Mouse (Mus musculus) heart, embryonic 14.5 days (tissue): ENCODE measurements around the gene Grb2. TPM values are rescaled to one million over a fixed set of nuclear protein-coding genes. Genes with fewer than 3 reads are reported as not detected.

Experiments
- ATAC-seq: fragments of 200-750 bp; cut with Nextera tagmentation; 2 replicates; pipeline ENCODE4 v1.8.0; 2017; ENCODE audit warnings: low read depth, moderate TSS enrichment; ENCODE audit not compliant: insufficient number of reproducible peaks, insufficient read depth, low FRiP score
- H3K27ac ChIP-seq, 2 experiments: fragments of 200-500 bp in 1 of 2; fragments of 300-500 bp in 1 of 2; sonication (generic) in 1 of 2; replicated peaks in 1 of 2; 2 replicates each; pipeline ENCODE4 v1.5.1; 2012 to 2014; ENCODE audit warnings: low read depth in 2 of 2, low read length in 2 of 2, control low read depth in 1 of 2, mild to moderate bottlenecking in 1 of 2, mixed read lengths in 1 of 2; ENCODE audit not compliant: control insufficient read depth in 1 of 2, insufficient read depth in 1 of 2
- H3K27me3 ChIP-seq: fragments of 300-500 bp; sonication (generic); 2 replicates; pipeline ENCODE4 v1.6.1; 2014; ENCODE audit warnings: mild to moderate bottlenecking, low read length, control low read depth; ENCODE audit not compliant: control insufficient read depth, insufficient read depth
- H3K36me3 ChIP-seq: fragments of 300-500 bp; sonication (generic); 2 replicates; pipeline ENCODE4 v1.6.1; 2014; ENCODE audit warnings: mild to moderate bottlenecking, control low read depth, low read length, mixed read lengths; ENCODE audit not compliant: control insufficient read depth, insufficient read depth
- H3K4me1 ChIP-seq, 2 experiments: fragments of 200-500 bp in 1 of 2; fragments of 300-500 bp in 1 of 2; sonication (generic) in 1 of 2; 2 replicates each; pipeline ENCODE4 v1.6.1; 2012 to 2014; ENCODE audit warnings: low read length in 2 of 2, control low read depth in 1 of 2, mixed read lengths in 1 of 2; ENCODE audit not compliant: control insufficient read depth in 2 of 2, insufficient read depth in 2 of 2
- H3K4me2 ChIP-seq: fragments of 300-500 bp; sonication (generic); 2 replicates; pipeline ENCODE4 v1.6.1; 2014; ENCODE audit warnings: mild to moderate bottlenecking, low read length
- H3K4me3 ChIP-seq, 2 experiments: fragments of 200-500 bp in 1 of 2; fragments of 300-500 bp in 1 of 2; sonication (generic) in 1 of 2; 2 replicates each; pipeline ENCODE4 v1.5.1; 2012 to 2014; ENCODE audit warnings: low read length in 2 of 2, mild to moderate bottlenecking in 2 of 2, control low read depth in 1 of 2, low read depth in 1 of 2, moderate library complexity in 1 of 2; ENCODE audit not compliant: control insufficient read depth in 1 of 2, insufficient read depth in 1 of 2
- H3K9ac ChIP-seq: fragments of 300-500 bp; sonication (generic); 2 replicates; pipeline ENCODE4 v1.6.1; 2014; ENCODE audit warnings: mild to moderate bottlenecking, low read length
- H3K9me3 ChIP-seq: fragments of 300-500 bp; sonication (generic); 2 replicates; pipeline ENCODE4 v1.6.1; 2016; ENCODE audit warnings: low read length, control low read depth; ENCODE audit not compliant: control insufficient read depth
- WGBS: fragments of 180-500 bp; shearing (Covaris S2); extraction: QIAGEN DNeasy Blood & Tissue Kit; methylation state at CpG from one replicate; pipeline ENCODE4 v1.1.7; 2014; 5-methylcytosine and 5-hydroxymethylcytosine counted together
- polyA plus RNA-seq: library from polyadenylated mRNA; unstranded; fragments of >200 nt; fragmentation: Nextera tagmentation; extraction: Ambion mirVana; gene quantifications from 2 replicates; pipeline ENCODE4 v1.2.1, GENCODE M21; 2014

The Grb2 gene
- polyA plus RNA-seq, 1 experiment from 2014 or later, result 59.4 TPM

GRCm38 (mm10) chr11:115660376-115660775, 48.0 kb downstream of the Grb2 start:
- H3K27me3 ChIP-seq, result no peaks in the 10 kb centered on the region
- H3K4me2 ChIP-seq, result no peak overlapping the region
- no peak for ATAC-seq
- H3K27ac ChIP-seq, result no peak overlapping the region
- peaks cover 11% of the 10 kb centered on the region; the same call in 1 of the 2 replicates for H3K36me3 ChIP-seq
- no peak overlapping the region for H3K9ac ChIP-seq
- H3K4me1 ChIP-seq, result peaks cover 0 to 3% of the 10 kb centered on the region in 2 experiments; a peak in 2 of 4 replicates
- H3K9me3 ChIP-seq, result no peaks in the 10 kb centered on the region
- 92% methylated on average over 4 of the region's 4 CpGs for WGBS
- H3K4me3 ChIP-seq, result no peak overlapping the region

GRCm38 (mm10) chr11:115658521-115658920, 49.9 kb downstream of the Grb2 start:
- Histone ChIP-seq H3K9ac (no peak overlapping the region), H3K9me3 (no peaks in the 10 kb centered on the region), H3K4me3 (no peak overlapping the region), H3K4me2 (no peak overlapping the region), H3K27me3 (no peaks in the 10 kb centered on the region), H3K4me1 (peaks cover 3 to 6% of the 10 kb centered on the region in 2 experiments), H3K27ac (no peak overlapping the region), H3K36me3 (peaks cover 21% of the 10 kb centered on the region)
- no peak for ATAC-seq
- 74% methylated on average over 6 of the region's 6 CpGs for WGBS

GRCm38 (mm10) chr11:115654128-115654527, 54.3 kb downstream of the Grb2 start:
- Histone ChIP-seq H3K27ac (peak overlapping the region in 1 of 2 experiments; percentile 78; a peak in 2 of 4 replicates), H3K27me3 (no peaks in the 10 kb centered on the region), H3K9me3 (no peaks in the 10 kb centered on the region), H3K4me3 (no peak overlapping the region), H3K36me3 (peaks cover 16% of the 10 kb centered on the region), H3K4me2 (no peak overlapping the region), H3K9ac (no peak overlapping the region), H3K4me1 (peaks cover 13 to 36% of the 10 kb centered on the region in 2 experiments)
- 23% methylated on average over 2 of the region's 2 CpGs for WGBS
- no peak for ATAC-seq

- H3K4me1 ChIP-seq, result peaks cover 13 to 36% of the 10 kb centered on the region in 2 experiments
- peak overlapping the region; percentile 12; the same call in 1 of the 2 replicates for H3K4me2 ChIP-seq
- H3K36me3 ChIP-seq, result peaks cover 19% of the 10 kb centered on the region
- WGBS, result 31% methylated on average over 3 of the region's 3 CpGs
- no peaks in the 10 kb centered on the region for H3K27me3 ChIP-seq
- H3K27ac ChIP-seq, result peak overlapping the region; percentile 78 to 84
- H3K4me3 ChIP-seq, result no peak overlapping the region
- H3K9ac ChIP-seq, result peak overlapping the region; percentile 14
- peak; percentile 62 for ATAC-seq
- no peaks in the 10 kb centered on the region for H3K9me3 ChIP-seq
Observed at GRCm38 (mm10) chr11:115653194-115653593, 55.2 kb downstream of the Grb2 start.

GRCm38 (mm10) chr11:115651680-115652079, 56.7 kb downstream of the Grb2 start:
- Histone ChIP-seq H3K4me2 (no peak overlapping the region), H3K9me3 (no peaks in the 10 kb centered on the region), H3K4me3 (no peak overlapping the region), H3K36me3 (peaks cover 29% of the 10 kb centered on the region), H3K27me3 (no peaks in the 10 kb centered on the region), H3K27ac (no peak overlapping the region), H3K4me1 (peaks cover 13 to 36% of the 10 kb centered on the region in 2 experiments), H3K9ac (no peak overlapping the region)
- no peak for ATAC-seq
- 83% methylated on average over 3 of the region's 3 CpGs for whole genome bisulfite sequencing

- peak overlapping the region in 1 of 2 experiments; percentile 49; a peak in 3 of 4 replicates for H3K27ac ChIP-seq
- peak overlapping the region; percentile 26; the same call in 1 of the 2 replicates for H3K9ac ChIP-seq
- H3K36me3 ChIP-seq, result peaks cover 37% of the 10 kb centered on the region
- no peaks in the 10 kb centered on the region for H3K27me3 ChIP-seq
- 49% methylated on average over 10 of the region's 10 CpGs for WGBS
- no peak overlapping the region for H3K4me3 ChIP-seq
- ATAC-seq, result no peak
- no peak overlapping the region for H3K4me2 ChIP-seq
- no peaks in the 10 kb centered on the region for H3K9me3 ChIP-seq
- H3K4me1 ChIP-seq, result peaks cover 13 to 36% of the 10 kb centered on the region in 2 experiments
Observed at GRCm38 (mm10) chr11:115649706-115650105, 58.7 kb downstream of the Grb2 start.

- Histone ChIP-seq H3K27me3 (no peaks in the 10 kb centered on the region), H3K4me3 (no peak overlapping the region), H3K4me1 (peaks cover 7 to 20% of the 10 kb centered on the region in 2 experiments), H3K36me3 (peaks cover 47% of the 10 kb centered on the region), H3K9me3 (no peaks in the 10 kb centered on the region), H3K9ac (no peak overlapping the region), H3K27ac (no peak overlapping the region), H3K4me2 (no peak overlapping the region)
- 43% methylated on average over 6 of the region's 6 CpGs for WGBS
- no peak for ATAC-seq
Observed at GRCm38 (mm10) chr11:115647459-115647858, 60.9 kb downstream of the Grb2 start.

- Histone ChIP-seq H3K27me3 (no peaks in the 10 kb centered on the region), H3K27ac (no peak overlapping the region), H3K36me3 (peaks cover 47% of the 10 kb centered on the region), H3K4me1 (peaks cover 7 to 12% of the 10 kb centered on the region in 2 experiments), H3K4me3 (no peak overlapping the region), H3K9ac (no peak overlapping the region), H3K9me3 (no peaks in the 10 kb centered on the region), H3K4me2 (no peak overlapping the region)
- WGBS, result 92% methylated on average over 9 of the region's 9 CpGs
- ATAC-seq, result no peak
Observed at GRCm38 (mm10) chr11:115646439-115646838, 62.0 kb downstream of the Grb2 start.
